Mouse (Mus musculus) forebrain, embryonic 11.5 days (tissue): ENCODE measurements at regions not wholly inside any gene's neighbourhood (a gene's known extent, or its start where the extent isn't known, plus 50 kb on each side); places are given as distances from the start of the nearest gene placed in this dataset.
A peak's percentile ranks its signal among the peaks of the same experiment; 100 is the strongest.

ENCODE experiments used
- ATAC-seq: fragments of 200-750 bp; cut with Nextera tagmentation; replicated peaks from 2 replicates; pipeline ENCODE4 v1.8.0; 2017; ENCODE audit warnings: moderate TSS enrichment; ENCODE audit not compliant: low FRiP score
- DNase-seq: peaks from one replicate; pipeline ENCODE4 v3.0.0-alpha.2; 2017; ENCODE audit warnings: low spot score
- H3K27ac ChIP-seq: fragments of 300-500 bp; sonication (generic); 2 replicates; pipeline ENCODE4 v1.5.1; 2014; ENCODE audit warnings: low read depth, low read length
- H3K27me3 ChIP-seq: fragments of 300-500 bp; sonication (generic); 2 replicates; pipeline ENCODE4 v1.6.1; 2014; ENCODE audit warnings: mild to moderate bottlenecking, low read length, mixed read lengths; ENCODE audit not compliant: control insufficient read depth, insufficient read depth
- H3K36me3 ChIP-seq: fragments of 300-500 bp; sonication (generic); 2 replicates; pipeline ENCODE4 v1.6.1; 2014; ENCODE audit warnings: mild to moderate bottlenecking, low read length, moderate library complexity, mixed read lengths; ENCODE audit not compliant: control insufficient read depth, insufficient read depth
- H3K4me1 ChIP-seq: fragments of 300-500 bp; sonication (generic); replicated peaks from 2 replicates; pipeline ENCODE4 v1.6.1; 2014; ENCODE audit warnings: low read length, mixed read lengths; ENCODE audit not compliant: control insufficient read depth, insufficient read depth
- H3K4me2 ChIP-seq: fragments of 300-500 bp; sonication (generic); 2 replicates; pipeline ENCODE4 v1.6.1; 2014; ENCODE audit warnings: low read depth, mild to moderate bottlenecking, low read length, moderate library complexity, mixed read lengths; ENCODE audit not compliant: severe bottlenecking
- H3K4me3 ChIP-seq: fragments of 300-500 bp; sonication (generic); 2 replicates; pipeline ENCODE4 v1.5.1; 2014; ENCODE audit warnings: low read depth, low read length
- H3K9ac ChIP-seq: fragments of 300-500 bp; sonication (generic); 2 replicates; pipeline ENCODE4 v1.6.1; 2014; ENCODE audit warnings: low read length
- H3K9me3 ChIP-seq: fragments of 300-500 bp; sonication (generic); 2 replicates; pipeline ENCODE4 v1.6.1; 2016; ENCODE audit warnings: low read length, mixed read lengths; ENCODE audit not compliant: control insufficient read depth
- WGBS: fragments of 180-500 bp; shearing (Covaris S2); extraction: QIAGEN DNeasy Blood & Tissue Kit; methylation state at CpG from one replicate; pipeline ENCODE4 v1.1.7; 2014; 5-methylcytosine and 5-hydroxymethylcytosine counted together

- no peak overlapping the region for H3K27ac ChIP-seq
- H3K4me3 ChIP-seq = no peak overlapping the region
- WGBS = 90% methylated on average over 2 of the region's 2 CpGs
- no peaks in the 10 kb centered on the region for H3K9me3 ChIP-seq
- H3K4me1 ChIP-seq = no peaks in the 10 kb centered on the region
- H3K9ac ChIP-seq = no peak overlapping the region
- ATAC-seq (no peak), DNase-seq (no peak)
- no peaks in the 10 kb centered on the region for H3K36me3 ChIP-seq
- H3K27me3 ChIP-seq = no peaks in the 10 kb centered on the region; the same call in 1 of the 2 replicates
- H3K4me2 ChIP-seq = no peak overlapping the region
Measured at GRCm38 (mm10) chr7:37005701-37006100, 307.8 kb downstream of the Tshz3 start.

GRCm38 (mm10) chr7:37006921-37007320 lies 309.0 kb downstream of the Tshz3 start:
- no peaks in the 10 kb centered on the region for H3K9me3 ChIP-seq
- no peaks in the 10 kb centered on the region; the same call in 1 of the 2 replicates for H3K27me3 ChIP-seq
- no peak overlapping the region for H3K4me2 ChIP-seq
- H3K27ac ChIP-seq = no peak overlapping the region
- DNase-seq (no peak), ATAC-seq (no peak)
- no peaks in the 10 kb centered on the region for H3K4me1 ChIP-seq
- no peak overlapping the region for H3K4me3 ChIP-seq
- 70% methylated on average over 10 of the region's 10 CpGs for WGBS
- no peaks in the 10 kb centered on the region for H3K36me3 ChIP-seq
- H3K9ac ChIP-seq = no peak overlapping the region

- no peak for ATAC-seq
- Histone ChIP-seq H3K4me1 (no peaks in the 10 kb centered on the region), H3K9ac (no peak overlapping the region), H3K27me3 (no peaks in the 10 kb centered on the region; the same call in 1 of the 2 replicates), H3K36me3 (no peaks in the 10 kb centered on the region), H3K9me3 (no peaks in the 10 kb centered on the region), H3K4me3 (no peak overlapping the region), H3K27ac (no peak overlapping the region), H3K4me2 (no peak overlapping the region)
- peak; percentile 57 for DNase-seq
- 68% methylated on average over 6 of the region's 6 CpGs for WGBS
Measured at GRCm38 (mm10) chr7:37011180-37011754, 313.3 kb downstream of the Tshz3 start.

- WGBS = 56% methylated on average over 3 of the region's 3 CpGs
- Histone ChIP-seq H3K9me3 (no peaks in the 10 kb centered on the region), H3K4me2 (no peak overlapping the region), H3K4me3 (no peak overlapping the region), H3K27ac (no peak overlapping the region), H3K4me1 (no peaks in the 10 kb centered on the region), H3K36me3 (no peaks in the 10 kb centered on the region), H3K9ac (no peak overlapping the region), H3K27me3 (no peaks in the 10 kb centered on the region)
- ATAC-seq = no peak
- DNase-seq = no peak
Measured at GRCm38 (mm10) chr7:37020078-37020477, 322.2 kb downstream of the Tshz3 start.

- Histone ChIP-seq H3K36me3 (no peaks in the 10 kb centered on the region), H3K4me1 (no peaks in the 10 kb centered on the region), H3K9me3 (no peaks in the 10 kb centered on the region), H3K4me3 (no peak overlapping the region), H3K4me2 (no peak overlapping the region), H3K9ac (no peak overlapping the region), H3K27ac (no peak overlapping the region), H3K27me3 (no peaks in the 10 kb centered on the region)
- DNase-seq = no peak
- 89% methylated on average over 7 of the region's 7 CpGs for WGBS
- ATAC-seq = no peak
Measured at GRCm38 (mm10) chr7:37024501-37025025, 326.6 kb downstream of the Tshz3 start.

- Histone ChIP-seq H3K27ac (no peak overlapping the region), H3K4me2 (no peak overlapping the region), H3K36me3 (no peaks in the 10 kb centered on the region), H3K9ac (no peak overlapping the region), H3K27me3 (no peaks in the 10 kb centered on the region), H3K9me3 (no peaks in the 10 kb centered on the region), H3K4me1 (no peaks in the 10 kb centered on the region), H3K4me3 (no peak overlapping the region)
- WGBS = 78% methylated on average over 8 of the region's 8 CpGs
- no peak for ATAC-seq
- no peak for DNase-seq
Measured at GRCm38 (mm10) chr7:37064582-37065458, 366.9 kb downstream of the Tshz3 start.

- H3K27me3 ChIP-seq = no peaks in the 10 kb centered on the region
- H3K27ac ChIP-seq = no peak overlapping the region
- no peaks in the 10 kb centered on the region; the same call in 1 of the 2 replicates for H3K4me1 ChIP-seq
- no peaks in the 10 kb centered on the region for H3K9me3 ChIP-seq
- 0 out of 2 replicates have a peak, but pooled peaks have one; percentile 24 for ATAC-seq
- DNase-seq = no peak
- H3K9ac ChIP-seq = no peak overlapping the region
- H3K4me2 ChIP-seq = no peak overlapping the region
- WGBS = 70% methylated on average over 6 of the region's 6 CpGs
- H3K4me3 ChIP-seq = no peak overlapping the region
- no peaks in the 10 kb centered on the region for H3K36me3 ChIP-seq
Measured at GRCm38 (mm10) chr7:37077698-37078097, 379.8 kb downstream of the Tshz3 start.

- Histone ChIP-seq H3K27ac (no peak overlapping the region), H3K27me3 (no peaks in the 10 kb centered on the region), H3K4me2 (no peak overlapping the region), H3K9ac (no peak overlapping the region), H3K4me1 (no peaks in the 10 kb centered on the region; the same call in 1 of the 2 replicates), H3K36me3 (no peaks in the 10 kb centered on the region), H3K9me3 (no peaks in the 10 kb centered on the region), H3K4me3 (no peak overlapping the region)
- WGBS = 63% methylated on average over 7 of the region's 7 CpGs
- DNase-seq (no peak), ATAC-seq (no peak)
Measured at GRCm38 (mm10) chr7:37078140-37078539, 380.2 kb downstream of the Tshz3 start.
